Mouse (Mus musculus) midbrain, embryonic 11.5 days (tissue): ENCODE measurements around the gene Wwc2. TPM values are rescaled to one million over a fixed set of nuclear protein-coding genes. Genes with fewer than 3 reads are reported as not detected.

ENCODE experiments used
- ATAC-seq: fragments of 200-750 bp; cut with Nextera tagmentation; 2 replicates; pipeline ENCODE4 v1.8.0; 2017; ENCODE audit warnings: moderate TSS enrichment, moderate library complexity; ENCODE audit not compliant: low FRiP score
- DNase-seq: peaks from one replicate; pipeline ENCODE4 v3.0.0; 2015; ENCODE audit warnings: low spot score; ENCODE audit errors: missing footprints
- H3K27ac ChIP-seq: fragments of 300-500 bp; sonication (generic); 2 replicates; pipeline ENCODE4 v1.5.1; 2014; ENCODE audit warnings: low read depth, low read length
- H3K27me3 ChIP-seq: fragments of 300-500 bp; sonication (generic); 2 replicates; pipeline ENCODE4 v1.6.1; 2014; ENCODE audit warnings: mild to moderate bottlenecking, low read length, moderate library complexity, mixed read lengths; ENCODE audit not compliant: control insufficient read depth, insufficient read depth
- H3K36me3 ChIP-seq: fragments of 300-500 bp; sonication (generic); 2 replicates; pipeline ENCODE4 v1.6.1; 2014; ENCODE audit warnings: mild to moderate bottlenecking, low read length, moderate library complexity, mixed read lengths; ENCODE audit not compliant: control insufficient read depth, insufficient read depth
- H3K4me1 ChIP-seq: fragments of 300-500 bp; sonication (generic); 2 replicates; pipeline ENCODE4 v1.6.1; 2014; ENCODE audit warnings: low read length; ENCODE audit not compliant: control insufficient read depth, insufficient read depth
- H3K4me2 ChIP-seq: fragments of 300-500 bp; sonication (generic); 2 replicates; pipeline ENCODE4 v1.6.1; 2014; ENCODE audit warnings: mild to moderate bottlenecking, moderate library complexity
- H3K4me3 ChIP-seq: fragments of 300-500 bp; sonication (generic); 2 replicates; pipeline ENCODE4 v1.5.1; 2014; ENCODE audit warnings: low read depth, low read length
- H3K9ac ChIP-seq: fragments of 300-500 bp; sonication (generic); 2 replicates; pipeline ENCODE4 v1.6.1; 2014; ENCODE audit warnings: low read length
- H3K9me3 ChIP-seq: fragments of 300-500 bp; sonication (generic); 2 replicates; pipeline ENCODE4 v1.6.1; 2016; ENCODE audit warnings: low read length; ENCODE audit not compliant: control insufficient read depth
- WGBS: fragments of 180-500 bp; shearing (Covaris S2); extraction: QIAGEN DNeasy Blood & Tissue Kit; methylation state at CpG from one replicate; pipeline ENCODE4 v1.1.7; 2014; 5-methylcytosine and 5-hydroxymethylcytosine counted together
- polyA plus RNA-seq: library from polyadenylated mRNA; unstranded; fragments of >200 nt; fragmentation: Nextera tagmentation; extraction: Ambion mirVana; gene quantifications from 2 replicates; pipeline ENCODE4 v1.2.1, GENCODE M21; 2014

Wwc2 gene
- polyA plus RNA-seq, 1 experiment from 2014 or later, result 6.2 TPM

GRCm38 (mm10) chr8:48013281-48013680 lies 22.6 kb upstream of the Wwc2 start:
- H3K4me1 ChIP-seq, result no peaks in the 10 kb centered on the region
- no peak overlapping the region for H3K4me3 ChIP-seq
- ATAC-seq (no peak), DNase-seq (no peak)
- no peaks in the 10 kb centered on the region for H3K27me3 ChIP-seq
- no peak overlapping the region for H3K27ac ChIP-seq
- H3K4me2 ChIP-seq, result no peak overlapping the region
- WGBS, result 93% methylated on average over 9 of the region's 9 CpGs
- no peak overlapping the region for H3K9ac ChIP-seq
- H3K9me3 ChIP-seq, result no peaks in the 10 kb centered on the region
- H3K36me3 ChIP-seq, result no peaks in the 10 kb centered on the region

DNA sequence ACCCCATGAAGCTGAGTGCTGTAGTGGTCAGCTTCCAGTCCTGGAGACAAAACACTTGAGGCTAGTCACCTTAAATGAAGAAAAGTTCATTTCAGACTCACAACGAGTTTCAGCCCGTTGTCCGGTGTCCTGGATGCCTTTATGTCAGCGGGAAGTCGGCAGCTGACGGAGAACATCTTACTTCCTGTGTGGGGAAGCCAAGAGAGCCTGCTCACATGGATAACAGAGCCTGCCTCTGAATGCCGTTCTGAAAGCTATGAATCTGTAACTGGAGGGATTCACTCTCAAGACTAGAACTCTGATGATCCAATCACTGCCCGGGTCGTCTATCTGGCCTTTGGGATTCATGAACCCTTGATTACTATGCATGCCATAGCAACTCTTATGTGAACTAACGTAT lies 21.1 kb upstream of the Wwc2 start:
- no peak overlapping the region for H3K27ac ChIP-seq
- H3K9ac ChIP-seq, result no peak overlapping the region
- WGBS, result 88% methylated on average over 10 of the region's 10 CpGs
- ATAC-seq (no peak), DNase-seq (no peak)
- H3K4me1 ChIP-seq, result no peaks in the 10 kb centered on the region
- no peak overlapping the region for H3K4me3 ChIP-seq
- no peaks in the 10 kb centered on the region for H3K27me3 ChIP-seq
- no peaks in the 10 kb centered on the region for H3K36me3 ChIP-seq
- no peaks in the 10 kb centered on the region for H3K9me3 ChIP-seq
- H3K4me2 ChIP-seq, result no peak overlapping the region

DNA sequence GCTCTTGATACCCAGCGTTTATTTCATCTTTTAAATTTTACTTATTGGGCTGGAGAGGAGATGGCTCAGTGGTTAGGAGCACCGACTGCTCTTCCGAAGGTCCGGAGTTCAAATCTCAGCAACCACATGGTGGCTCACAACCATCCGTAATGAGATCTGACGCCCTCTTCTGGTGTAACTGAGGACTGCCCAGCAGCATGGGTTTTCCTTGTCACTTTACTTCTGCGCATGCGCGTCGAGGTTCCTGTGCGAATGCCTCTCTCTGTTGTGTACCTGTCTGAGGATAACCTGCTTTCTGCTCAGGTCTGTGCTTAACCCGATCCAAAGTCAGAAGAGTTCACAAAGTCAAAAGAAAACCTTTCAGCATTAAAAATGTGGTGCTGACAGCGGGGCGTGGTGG lies 20.3 kb upstream of the Wwc2 start:
- WGBS, result 84% methylated on average over 14 of the region's 14 CpGs

GRCm38 (mm10) chr8:48009399-48009798 lies 18.7 kb upstream of the Wwc2 start:
- no peak for ATAC-seq

More for the DNA sequence above, 20.3 kb upstream of the Wwc2 start:
- H3K27ac ChIP-seq, result no peak overlapping the region
- H3K27me3 ChIP-seq, result no peaks in the 10 kb centered on the region
- no peaks in the 10 kb centered on the region for H3K36me3 ChIP-seq
- no peak overlapping the region for H3K4me2 ChIP-seq
- ATAC-seq, result no peak
- H3K4me1 ChIP-seq, result no peaks in the 10 kb centered on the region
- DNase-seq, result no peak
- no peaks in the 10 kb centered on the region for H3K9me3 ChIP-seq
- no peak overlapping the region for H3K4me3 ChIP-seq
- no peak overlapping the region for H3K9ac ChIP-seq

GRCm38 (mm10) chr8:48008936-48009335 lies 18.2 kb upstream of the Wwc2 start:
- no peak for ATAC-seq
- Histone ChIP-seq H3K4me3 (no peak overlapping the region), H3K4me1 (no peaks in the 10 kb centered on the region), H3K9me3 (no peaks in the 10 kb centered on the region), H3K4me2 (no peak overlapping the region), H3K27me3 (no peaks in the 10 kb centered on the region), H3K9ac (no peak overlapping the region), H3K27ac (no peak overlapping the region), H3K36me3 (no peaks in the 10 kb centered on the region)
- 81% methylated on average over 8 of the region's 8 CpGs for WGBS
- no peak for DNase-seq

More at GRCm38 (mm10) chr8:48009399-48009798, 18.7 kb upstream of the Wwc2 start:
- no peaks in the 10 kb centered on the region for H3K4me1 ChIP-seq
- WGBS, result 89% methylated on average over 15 of the region's 15 CpGs
- H3K27me3 ChIP-seq, result no peaks in the 10 kb centered on the region
- no peak overlapping the region for H3K4me3 ChIP-seq
- H3K27ac ChIP-seq, result no peak overlapping the region
- H3K9me3 ChIP-seq, result no peaks in the 10 kb centered on the region
- no peak for DNase-seq
- no peaks in the 10 kb centered on the region for H3K36me3 ChIP-seq
- H3K9ac ChIP-seq, result no peak overlapping the region
- no peak overlapping the region for H3K4me2 ChIP-seq

DNA sequence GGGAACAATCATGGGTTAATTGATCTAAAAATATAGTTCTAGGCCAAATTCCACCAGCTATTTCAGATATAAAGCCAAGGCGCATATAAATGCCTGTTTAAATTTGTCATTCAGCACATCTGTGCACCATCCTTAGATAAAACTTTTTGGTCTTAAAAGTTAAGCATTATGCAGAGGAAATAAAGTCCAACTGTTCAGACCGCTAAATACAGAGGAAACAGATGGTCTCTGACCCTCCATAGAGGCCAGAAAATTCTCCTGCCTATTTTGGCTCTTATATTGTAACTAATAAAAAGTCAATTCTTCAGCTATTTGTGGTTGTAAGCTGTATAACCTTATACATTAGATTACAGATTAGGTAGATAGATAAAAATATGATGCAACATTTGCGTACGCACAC lies 16.1 kb upstream of the Wwc2 start:
- WGBS, result 94% methylated on average over 4 of the region's 4 CpGs
- no peaks in the 10 kb centered on the region for H3K36me3 ChIP-seq

GRCm38 (mm10) chr8:48002551-48002950 lies 11.8 kb upstream of the Wwc2 start:
- no peak for DNase-seq
- WGBS, result 88% methylated on average over 8 of the region's 8 CpGs

More for the DNA sequence above, 16.1 kb upstream of the Wwc2 start:
- Histone ChIP-seq H3K4me1 (no peaks in the 10 kb centered on the region), H3K9ac (no peak overlapping the region), H3K4me2 (no peak overlapping the region), H3K27me3 (no peaks in the 10 kb centered on the region), H3K27ac (no peak overlapping the region), H3K4me3 (no peak overlapping the region), H3K9me3 (no peaks in the 10 kb centered on the region)
- ATAC-seq (no peak), DNase-seq (no peak)

GRCm38 (mm10) chr8:48001395-48001794 lies 10.7 kb upstream of the Wwc2 start:
- ATAC-seq, result no peak
- 92% methylated on average over 6 of the region's 6 CpGs for WGBS
- no peak for DNase-seq

More at GRCm38 (mm10) chr8:48002551-48002950, 11.8 kb upstream of the Wwc2 start:
- no peak overlapping the region for H3K4me2 ChIP-seq
- ATAC-seq, result no peak
- no peaks in the 10 kb centered on the region for H3K4me1 ChIP-seq
- H3K27ac ChIP-seq, result no peak overlapping the region
- H3K9ac ChIP-seq, result no peak overlapping the region
- no peak overlapping the region for H3K4me3 ChIP-seq
- no peaks in the 10 kb centered on the region for H3K9me3 ChIP-seq
- H3K27me3 ChIP-seq, result no peaks in the 10 kb centered on the region
- H3K36me3 ChIP-seq, result no peaks in the 10 kb centered on the region

DNA sequence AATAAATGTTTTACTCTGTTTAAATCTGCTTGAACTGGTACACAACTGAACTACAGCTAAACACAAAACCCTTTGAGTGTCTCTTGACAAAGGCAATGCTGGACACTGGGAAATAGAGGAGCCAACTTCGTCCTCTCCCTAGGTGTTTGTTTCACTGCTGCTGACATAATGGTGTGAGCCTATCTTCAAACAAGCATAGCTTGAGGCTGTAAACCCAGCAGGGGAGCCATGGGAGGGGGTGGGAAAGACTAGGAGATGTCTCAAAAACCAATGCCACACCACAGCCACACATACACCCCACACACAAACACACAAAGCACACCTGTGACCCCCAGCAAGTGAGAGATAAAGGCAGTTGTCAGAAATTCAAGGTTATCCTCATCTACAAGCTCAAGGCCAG lies 6.0 kb upstream of the Wwc2 start:
- H3K9me3 ChIP-seq, result no peaks in the 10 kb centered on the region
- H3K4me2 ChIP-seq, result no peak overlapping the region
- H3K4me3 ChIP-seq, result no peak overlapping the region

More at GRCm38 (mm10) chr8:48001395-48001794, 10.7 kb upstream of the Wwc2 start:
- Histone ChIP-seq H3K36me3 (no peaks in the 10 kb centered on the region), H3K9me3 (no peaks in the 10 kb centered on the region), H3K4me3 (no peak overlapping the region), H3K27me3 (no peaks in the 10 kb centered on the region), H3K27ac (no peak overlapping the region), H3K4me1 (no peaks in the 10 kb centered on the region), H3K4me2 (no peak overlapping the region), H3K9ac (no peak overlapping the region)

GRCm38 (mm10) chr8:47996126-47996525 lies 5.4 kb upstream of the Wwc2 start:
- H3K27me3 ChIP-seq, result no peaks in the 10 kb centered on the region
- no peak overlapping the region for H3K27ac ChIP-seq
- H3K9ac ChIP-seq, result no peak overlapping the region
- peaks cover 3% of the 10 kb centered on the region; the same call in 1 of the 2 replicates for H3K4me1 ChIP-seq
- no peaks in the 10 kb centered on the region for H3K36me3 ChIP-seq
- no peak for DNase-seq
- H3K9me3 ChIP-seq, result no peaks in the 10 kb centered on the region
- 77% methylated on average over 3 of the region's 3 CpGs for WGBS
- no peak overlapping the region for H3K4me2 ChIP-seq
- no peak for ATAC-seq
- H3K4me3 ChIP-seq, result no peak overlapping the region

More for the DNA sequence above, 6.0 kb upstream of the Wwc2 start:
- H3K9ac ChIP-seq, result no peak overlapping the region
- ATAC-seq (no peak), DNase-seq (no peak)
- 70% methylated on average over 1 of the region's 1 CpGs for WGBS
- no peaks in the 10 kb centered on the region for H3K4me1 ChIP-seq
- H3K36me3 ChIP-seq, result no peaks in the 10 kb centered on the region
- H3K27ac ChIP-seq, result no peak overlapping the region
- H3K27me3 ChIP-seq, result no peaks in the 10 kb centered on the region
